Mouse (Mus musculus): ENCODE measurements around the gene Sla2.
"Not testable (repeated sequence)": the region's sequence is repeated elsewhere in the genome, so short reads cannot be mapped to it uniquely, and the experiment has no call there.

The Sla2 gene

GRCm38 (mm10) chr2:156838839-156839238, 48.2 kb downstream of the Sla2 start:
- DNase-seq, result no peak

GRCm38 (mm10) chr2:156834336-156834735, 52.7 kb downstream of the Sla2 start:
- DNase-seq, result no peak

- DNase-seq, result not testable (repeated sequence)
Measured at GRCm38 (mm10) chr2:156825128-156825527, 61.9 kb downstream of the Sla2 start.
